Mouse (Mus musculus): Measurements from ENCODE around the gene Rras. TPM values are rescaled to one million over a fixed set of nuclear protein-coding genes. Genes with fewer than 3 reads are reported as not detected.

Rras gene
- polyA plus RNA-seq, 1 experiment from 2014 or later = 100 TPM

GRCm38 (mm10) chr7:45012824-45013223 lies 4.9 kb upstream of the Rras start:
- H3K9ac ChIP-seq (ENCODE audit: low read depth, low read length) = no peak overlapping the region
- no peak overlapping the region for H3K4me3 ChIP-seq (ENCODE audit: low read depth, low read length)
- H3K4me1 ChIP-seq (replicated peaks; ENCODE audit: control insufficient read depth, insufficient read depth, low read length) = no peaks in the 10 kb centered on the region
- no peak overlapping the region for H3K4me2 ChIP-seq (replicated peaks; ENCODE audit: low read depth)
- no peak for ATAC-seq
- no peaks in the 10 kb centered on the region for H3K9me3 ChIP-seq (ENCODE audit: control insufficient read depth)
- WGBS = 85% methylated on average over 4 of the region's 4 CpGs
- no peak for TF ChIP-seq CTCF (IDR thresholded peaks at IDR 0.05; ENCODE audit: low read depth)
- H3K27me3 ChIP-seq (replicated peaks; ENCODE audit: control insufficient read depth, insufficient read depth, low read length) = no peaks in the 10 kb centered on the region
- H3K36me3 ChIP-seq (ENCODE audit: control insufficient read depth, insufficient read depth) = peaks cover 54% of the 10 kb centered on the region
- H3K27ac ChIP-seq (ENCODE audit: low read depth, low read length) = no peak overlapping the region

- Histone ChIP-seq H3K27me3 (replicated peaks; ENCODE audit: control insufficient read depth, insufficient read depth, low read length) (no peaks in the 10 kb centered on the region), H3K4me3 (ENCODE audit: low read depth, low read length) (no peak overlapping the region), H3K4me2 (replicated peaks; ENCODE audit: low read depth) (no peak overlapping the region), H3K36me3 (ENCODE audit: control insufficient read depth, insufficient read depth) (peaks cover 47% of the 10 kb centered on the region), H3K9me3 (ENCODE audit: control insufficient read depth) (no peaks in the 10 kb centered on the region), H3K9ac (ENCODE audit: low read depth, low read length) (no peak overlapping the region), H3K27ac (ENCODE audit: low read depth, low read length) (no peak overlapping the region), H3K4me1 (replicated peaks; ENCODE audit: control insufficient read depth, insufficient read depth, low read length) (no peaks in the 10 kb centered on the region)
- ATAC-seq = no peak
- no peak for TF ChIP-seq CTCF (IDR thresholded peaks at IDR 0.05; ENCODE audit: low read depth)
- WGBS = 94% methylated on average over 16 of the region's 16 CpGs
Observed at GRCm38 (mm10) chr7:45013366-45014095, 4.2 kb upstream of the Rras start.

GRCm38 (mm10) chr7:45014096-45014451 lies 3.7 kb upstream of the Rras start:
- no peak overlapping the region for H3K9ac ChIP-seq (ENCODE audit: low read depth, low read length)
- no peak for ATAC-seq
- H3K9me3 ChIP-seq (ENCODE audit: control insufficient read depth) = no peaks in the 10 kb centered on the region
- no peak overlapping the region for H3K4me2 ChIP-seq (replicated peaks; ENCODE audit: low read depth)
- WGBS = 93% methylated on average over 3 of the region's 3 CpGs
- H3K4me1 ChIP-seq (replicated peaks; ENCODE audit: control insufficient read depth, insufficient read depth, low read length) = 0 out of 2 replicates have a peak, but pooled peaks cover 3% of the 10 kb centered on the region
- H3K27ac ChIP-seq (ENCODE audit: low read depth, low read length) = no peak overlapping the region
- H3K36me3 ChIP-seq (ENCODE audit: control insufficient read depth, insufficient read depth) = peaks cover 42% of the 10 kb centered on the region
- H3K27me3 ChIP-seq (replicated peaks; ENCODE audit: control insufficient read depth, insufficient read depth, low read length) = no peaks in the 10 kb centered on the region
- no peak for TF ChIP-seq CTCF (IDR thresholded peaks at IDR 0.05; ENCODE audit: low read depth)
- H3K4me3 ChIP-seq (ENCODE audit: low read depth, low read length) = no peak overlapping the region

GRCm38 (mm10) chr7:45015344-45015956 lies 2.3 kb upstream of the Rras start:
- peak overlapping the region; percentile 96 for H3K27ac ChIP-seq (ENCODE audit: low read depth, low read length)
- no peaks in the 10 kb centered on the region for H3K9me3 ChIP-seq (ENCODE audit: control insufficient read depth)
- peak overlapping the region; percentile 85 for H3K4me2 ChIP-seq (replicated peaks; ENCODE audit: low read depth)
- no peak for ATAC-seq
- no peaks in the 10 kb centered on the region for H3K27me3 ChIP-seq (replicated peaks; ENCODE audit: control insufficient read depth, insufficient read depth, low read length)
- peak overlapping the region; percentile 94 for H3K4me3 ChIP-seq (ENCODE audit: low read depth, low read length)
- H3K4me1 ChIP-seq (replicated peaks; ENCODE audit: control insufficient read depth, insufficient read depth, low read length) = 0 out of 2 replicates have a peak, but pooled peaks cover 5% of the 10 kb centered on the region
- peaks cover 28% of the 10 kb centered on the region for H3K36me3 ChIP-seq (ENCODE audit: control insufficient read depth, insufficient read depth)
- TF ChIP-seq CTCF (IDR thresholded peaks at IDR 0.05; ENCODE audit: low read depth) = no peak
- H3K9ac ChIP-seq (ENCODE audit: low read depth, low read length) = peak overlapping the region; percentile 96
- WGBS = 1% methylated on average over 20 of the region's 20 CpGs

GRCm38 (mm10) chr7:45015957-45016612 lies 1.7 kb upstream of the Rras start, which contains the start of gene Scaf1:
TSS of gene Scaf1 (minus strand) at chr7:45016363.
- Histone ChIP-seq H3K9me3 (ENCODE audit: control insufficient read depth) (no peaks in the 10 kb centered on the region), H3K27me3 (replicated peaks; ENCODE audit: control insufficient read depth, insufficient read depth, low read length) (no peaks in the 10 kb centered on the region), H3K9ac (ENCODE audit: low read depth, low read length) (peak within 1 kb of the TSS; percentile 96), H3K4me3 (ENCODE audit: low read depth, low read length) (peak within 1 kb of the TSS; percentile 94), H3K36me3 (ENCODE audit: control insufficient read depth, insufficient read depth) (peaks cover 34% of the 10 kb centered on the region), H3K4me2 (replicated peaks; ENCODE audit: low read depth) (peak within 1 kb of the TSS; percentile 85), H3K4me1 (replicated peaks; ENCODE audit: control insufficient read depth, insufficient read depth, low read length) (0 out of 2 replicates have a peak, but pooled peaks cover 5% of the 10 kb centered on the region), H3K27ac (ENCODE audit: low read depth, low read length) (peak within 1 kb of the TSS; percentile 96)
- WGBS = under 1% methylated on average over 69 of the region's 69 CpGs
- peak; percentile 82 for ATAC-seq
- no peak for TF ChIP-seq CTCF (IDR thresholded peaks at IDR 0.05; ENCODE audit: low read depth)

- H3K9me3 ChIP-seq (ENCODE audit: control insufficient read depth) = no peaks in the 10 kb centered on the region
- peaks cover 34% of the 10 kb centered on the region for H3K36me3 ChIP-seq (ENCODE audit: control insufficient read depth, insufficient read depth)
- H3K4me2 ChIP-seq (replicated peaks; ENCODE audit: low read depth) = peak overlapping the region; percentile 85
- WGBS = 2% methylated on average over 4 of the region's 4 CpGs
- H3K27me3 ChIP-seq (replicated peaks; ENCODE audit: control insufficient read depth, insufficient read depth, low read length) = no peaks in the 10 kb centered on the region
- H3K9ac ChIP-seq (ENCODE audit: low read depth, low read length) = peak overlapping the region; percentile 55
- ATAC-seq = no peak
- no peak for TF ChIP-seq CTCF (IDR thresholded peaks at IDR 0.05; ENCODE audit: low read depth)
- 0 out of 2 replicates have a peak, but pooled peaks cover 5% of the 10 kb centered on the region for H3K4me1 ChIP-seq (replicated peaks; ENCODE audit: control insufficient read depth, insufficient read depth, low read length)
- H3K27ac ChIP-seq (ENCODE audit: low read depth, low read length) = peak overlapping the region; percentile 96
- H3K4me3 ChIP-seq (ENCODE audit: low read depth, low read length) = peak overlapping the region; percentile 94
Observed at GRCm38 (mm10) chr7:45016761-45017160, 1.0 kb upstream of the Rras start.

Data from intestine, postnatal 0 days (tissue).